Mouse (Mus musculus): ENCODE results near the gene Gm28778.
"Not testable (repeated sequence)": the region's sequence is repeated elsewhere in the genome, so short reads cannot be mapped to it uniquely, and the experiment has no call there.

GRCm38 (mm10) chr1:53337403-53337802, 40.5 kb downstream of the Gm28778 start:
- not testable (repeated sequence) for TF ChIP-seq POLR2AphosphoS2 (IDR thresholded peaks at IDR 0.05; ENCODE audit: low read length); TCF12 (IDR thresholded peaks at IDR 0.05; ENCODE audit: low read depth, low read length); POLR2A (IDR thresholded peaks at IDR 0.05; ENCODE audit: control insufficient read depth in 1 of 2, insufficient read depth in 1 of 2, low read depth in 1 of 2, low read length in 2 of 2, poor library complexity in 1 of 2); CHD2 (IDR thresholded peaks at IDR 0.05; ENCODE audit: low read length); TBP (IDR thresholded peaks at IDR 0.05; ENCODE audit: low read depth, low read length); ZC3H11A (IDR thresholded peaks at IDR 0.05; ENCODE audit: low read depth, low read length); CTCF (IDR thresholded peaks at IDR 0.05 in 2 of 3, conservative IDR thresholded peaks at IDR 0.05 in 1 of 3; ENCODE audit: control insufficient read depth in 1 of 3, insufficient read depth in 1 of 3, low read depth in 2 of 3, low read length in 3 of 3, poor library complexity in 1 of 3, severe bottlenecking in 1 of 3); ZKSCAN1 (IDR thresholded peaks at IDR 0.05; ENCODE audit: low read depth, low read length); EP300 (IDR thresholded peaks at IDR 0.05; ENCODE audit: low read depth in 1 of 2, low read length in 2 of 2)

Measured in MEL (cell line).